Mouse (Mus musculus): ENCODE measurements around the gene Rabep1. TPM values are rescaled to one million over a fixed set of nuclear protein-coding genes. Genes with fewer than 3 reads are reported as not detected.
A peak's percentile ranks its signal among the peaks of the same experiment; 100 is the strongest.

The Rabep1 gene
- polyA plus RNA-seq, 1 experiment from 2014 or later = 41.1 TPM

- Histone ChIP-seq H3K27me3 (replicated peaks) (no peaks in the 10 kb centered on the region), H3K4me2 (peak overlapping the region; percentile 66), H3K27ac (peak overlapping the region; percentile 84), H3K36me3 (peaks cover 23% of the 10 kb centered on the region), H3K4me1 (peaks cover 8% of the 10 kb centered on the region), H3K9me3 (no peaks in the 10 kb centered on the region), H3K9ac (peak overlapping the region; percentile 90), H3K4me3 (replicated peaks) (peak overlapping the region; percentile 85)
- no peak for ATAC-seq (ENCODE audit: insufficient read depth, low FRiP score, low read depth)
- WGBS = under 1% methylated on average over 25 of the region's 25 CpGs
Observed at GRCm38 (mm10) chr11:70969271-70969794, 124.8 kb downstream of the Rabep1 start.

- WGBS = under 1% methylated on average over 42 of the region's 43 CpGs
- peak; percentile 98 for ATAC-seq (ENCODE audit: insufficient read depth, low FRiP score, low read depth)
- peak within 1 kb of the TSS; percentile 90 for H3K9ac ChIP-seq
- peaks cover 23% of the 10 kb centered on the region for H3K36me3 ChIP-seq
- H3K4me3 ChIP-seq (replicated peaks) = peak within 1 kb of the TSS; percentile 85
- H3K9me3 ChIP-seq = no peaks in the 10 kb centered on the region
- H3K4me1 ChIP-seq = peaks cover 8% of the 10 kb centered on the region
- H3K27ac ChIP-seq = peak within 1 kb of the TSS; percentile 94
- no peaks in the 10 kb centered on the region for H3K27me3 ChIP-seq (replicated peaks)
- peak within 1 kb of the TSS; percentile 82 for H3K4me2 ChIP-seq
Observed at GRCm38 (mm10) chr11:70969821-70970559, 125.4 kb downstream of the Rabep1 start, which contains the start of the genes Nup88 and Rpain. Gene Nup88, minus strand, starts transcription at chr11:70969973. Gene Rpain, plus strand, starts transcription at chr11:70970213.

GRCm38 (mm10) chr11:70970560-70971540 lies 126.3 kb downstream of the Rabep1 start:
- Histone ChIP-seq H3K36me3 (peaks cover 21% of the 10 kb centered on the region), H3K4me3 (replicated peaks) (peak overlapping the region; percentile 85), H3K9me3 (no peaks in the 10 kb centered on the region), H3K4me2 (peak overlapping the region; percentile 82), H3K27me3 (replicated peaks) (no peaks in the 10 kb centered on the region), H3K27ac (peak overlapping the region; percentile 94), H3K4me1 (peaks cover 8% of the 10 kb centered on the region), H3K9ac (peak overlapping the region; percentile 52)
- 15% methylated on average over 24 of the region's 24 CpGs for WGBS
- ATAC-seq (ENCODE audit: insufficient read depth, low FRiP score, low read depth) = peak; percentile 23; the same call in 1 of the 2 replicates

GRCm38 (mm10) chr11:70972586-70972985 lies 128.0 kb downstream of the Rabep1 start:
- Histone ChIP-seq H3K27ac (no peak overlapping the region), H3K9ac (no peak overlapping the region), H3K36me3 (peaks cover 31% of the 10 kb centered on the region), H3K4me1 (peaks cover 8% of the 10 kb centered on the region), H3K27me3 (replicated peaks) (no peaks in the 10 kb centered on the region), H3K4me2 (no peak overlapping the region), H3K9me3 (no peaks in the 10 kb centered on the region), H3K4me3 (replicated peaks) (no peak overlapping the region)
- no peak for ATAC-seq (ENCODE audit: insufficient read depth, low FRiP score, low read depth)
- WGBS = 62% methylated on average over 1 of the region's 1 CpGs

GRCm38 (mm10) chr11:70973947-70974346 lies 129.4 kb downstream of the Rabep1 start:
- H3K4me3 ChIP-seq (replicated peaks) = no peak overlapping the region
- 71% methylated on average over 4 of the region's 4 CpGs for WGBS

GRCm38 (mm10) chr11:70975193-70975592 lies 130.6 kb downstream of the Rabep1 start:
- no peak for ATAC-seq (ENCODE audit: insufficient read depth, low FRiP score, low read depth)
- no peak overlapping the region for H3K4me3 ChIP-seq (replicated peaks)

More at GRCm38 (mm10) chr11:70973947-70974346, 129.4 kb downstream of the Rabep1 start:
- ATAC-seq (ENCODE audit: insufficient read depth, low FRiP score, low read depth) = no peak
- peaks cover 44% of the 10 kb centered on the region for H3K36me3 ChIP-seq
- H3K27me3 ChIP-seq (replicated peaks) = no peaks in the 10 kb centered on the region
- H3K9ac ChIP-seq = no peak overlapping the region
- no peaks in the 10 kb centered on the region for H3K9me3 ChIP-seq
- H3K4me1 ChIP-seq = 0 out of 2 replicates have a peak, but pooled peaks cover 4% of the 10 kb centered on the region
- no peak overlapping the region for H3K4me2 ChIP-seq
- no peak overlapping the region for H3K27ac ChIP-seq

GRCm38 (mm10) chr11:70977293-70977692 lies 132.7 kb downstream of the Rabep1 start:
- Histone ChIP-seq H3K9ac (no peak overlapping the region), H3K27me3 (replicated peaks) (no peaks in the 10 kb centered on the region), H3K36me3 (peaks cover 64% of the 10 kb centered on the region), H3K4me2 (no peak overlapping the region), H3K4me1 (peaks cover 12% of the 10 kb centered on the region; the same call in 1 of the 2 replicates), H3K4me3 (replicated peaks) (no peak overlapping the region), H3K27ac (no peak overlapping the region), H3K9me3 (no peaks in the 10 kb centered on the region)
- ATAC-seq (ENCODE audit: insufficient read depth, low FRiP score, low read depth) = no peak
- 86% methylated on average over 6 of the region's 6 CpGs for WGBS

More at GRCm38 (mm10) chr11:70975193-70975592, 130.6 kb downstream of the Rabep1 start:
- Histone ChIP-seq H3K9me3 (no peaks in the 10 kb centered on the region), H3K27ac (no peak overlapping the region), H3K4me1 (0 out of 2 replicates have a peak, but pooled peaks cover 4% of the 10 kb centered on the region), H3K27me3 (replicated peaks) (no peaks in the 10 kb centered on the region), H3K4me2 (no peak overlapping the region), H3K36me3 (peaks cover 54% of the 10 kb centered on the region), H3K9ac (no peak overlapping the region)
- 69% methylated on average over 2 of the region's 2 CpGs for WGBS

- H3K4me3 ChIP-seq (replicated peaks) = no peak overlapping the region
- no peaks in the 10 kb centered on the region for H3K27me3 ChIP-seq (replicated peaks)
- H3K4me2 ChIP-seq = no peak overlapping the region
- H3K9me3 ChIP-seq = no peaks in the 10 kb centered on the region
- no peak overlapping the region for H3K27ac ChIP-seq
- peaks cover 51% of the 10 kb centered on the region for H3K36me3 ChIP-seq
- H3K4me1 ChIP-seq = peaks cover 12% of the 10 kb centered on the region; the same call in 1 of the 2 replicates
- 85% methylated on average over 6 of the region's 6 CpGs for WGBS
- no peak overlapping the region for H3K9ac ChIP-seq
- no peak for ATAC-seq (ENCODE audit: insufficient read depth, low FRiP score, low read depth)
Observed at GRCm38 (mm10) chr11:70980232-70980631, 135.7 kb downstream of the Rabep1 start.

- H3K9me3 ChIP-seq = no peaks in the 10 kb centered on the region
- H3K4me3 ChIP-seq (replicated peaks) = no peak overlapping the region
- ATAC-seq (ENCODE audit: insufficient read depth, low FRiP score, low read depth) = no peak
- no peak overlapping the region for H3K9ac ChIP-seq
- peak overlapping the region; percentile 78 for H3K4me2 ChIP-seq
- 91% methylated on average over 14 of the region's 14 CpGs for WGBS
- peaks cover 48% of the 10 kb centered on the region for H3K36me3 ChIP-seq
- no peak overlapping the region for H3K27ac ChIP-seq
- H3K4me1 ChIP-seq = peaks cover 12% of the 10 kb centered on the region; the same call in 1 of the 2 replicates
- no peaks in the 10 kb centered on the region for H3K27me3 ChIP-seq (replicated peaks)
Observed at GRCm38 (mm10) chr11:70980751-70981510, 136.4 kb downstream of the Rabep1 start.

GRCm38 (mm10) chr11:70982030-70982429 lies 137.5 kb downstream of the Rabep1 start:
- Histone ChIP-seq H3K9ac (peak overlapping the region; percentile 89; the same call in 1 of the 2 replicates), H3K27ac (no peak overlapping the region), H3K36me3 (peaks cover 48% of the 10 kb centered on the region), H3K27me3 (replicated peaks) (no peaks in the 10 kb centered on the region), H3K4me2 (peak overlapping the region; percentile 78), H3K4me3 (replicated peaks) (peak overlapping the region; percentile 100), H3K4me1 (peaks cover 12% of the 10 kb centered on the region; the same call in 1 of the 2 replicates), H3K9me3 (no peaks in the 10 kb centered on the region)
- WGBS = 5% methylated on average over 12 of the region's 12 CpGs
- ATAC-seq (ENCODE audit: insufficient read depth, low FRiP score, low read depth) = no peak

All from stomach, embryonic 15.5 days (tissue).